Mouse (Mus musculus): ENCODE measurements around the gene Ndufs1.

GRCm38 (mm10) chr1:63130883-63131282 is 45.8 kb downstream of the Ndufs1 start:
- TF ChIP-seq POLR2A (IDR thresholded peaks at IDR 0.05; ENCODE audit: low read depth, low read length) (no peak), CTCF (conservative IDR thresholded peaks at IDR 0.05; ENCODE audit: insufficient read depth, insufficient read length, low read depth, low read length) (no peak)

Data from kidney, adult 2 months (tissue).